Mouse (Mus musculus): ENCODE measurements around the gene Yipf2.
"Not testable (repeated sequence)": the region's sequence is repeated elsewhere in the genome, so short reads cannot be mapped to it uniquely, and the experiment has no call there.

The Yipf2 gene

GRCm38 (mm10) chr9:21594838-21595237 lies 2.2 kb upstream of the Yipf2 start:
- no peak for DNase-seq

DNA sequence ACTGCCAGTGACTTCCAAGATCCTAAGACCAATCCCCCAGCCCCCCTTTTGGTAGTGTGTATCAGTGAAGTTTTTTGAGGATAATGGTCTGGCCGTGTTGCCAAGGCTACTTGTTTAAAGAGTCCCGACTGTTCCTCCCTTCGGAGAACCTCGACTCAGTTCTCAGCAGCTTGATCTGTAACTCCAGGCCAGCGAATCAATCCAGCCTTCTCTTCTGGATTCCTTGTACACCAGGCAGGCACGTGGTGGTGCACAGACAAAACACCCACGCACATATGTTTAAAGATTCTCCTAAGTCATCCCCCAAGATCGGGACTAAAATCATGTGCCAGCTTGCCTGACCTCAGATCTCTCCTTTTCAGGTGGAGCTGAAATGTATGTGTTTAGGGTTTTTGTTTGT lies 1.7 kb upstream of the Yipf2 start:
- not testable (repeated sequence) for DNase-seq

- DNase-seq: peak; percentile 94
Observed at GRCm38 (mm10) chr9:21593122-21593721, 594 bp upstream of the Yipf2 start.

DNA sequence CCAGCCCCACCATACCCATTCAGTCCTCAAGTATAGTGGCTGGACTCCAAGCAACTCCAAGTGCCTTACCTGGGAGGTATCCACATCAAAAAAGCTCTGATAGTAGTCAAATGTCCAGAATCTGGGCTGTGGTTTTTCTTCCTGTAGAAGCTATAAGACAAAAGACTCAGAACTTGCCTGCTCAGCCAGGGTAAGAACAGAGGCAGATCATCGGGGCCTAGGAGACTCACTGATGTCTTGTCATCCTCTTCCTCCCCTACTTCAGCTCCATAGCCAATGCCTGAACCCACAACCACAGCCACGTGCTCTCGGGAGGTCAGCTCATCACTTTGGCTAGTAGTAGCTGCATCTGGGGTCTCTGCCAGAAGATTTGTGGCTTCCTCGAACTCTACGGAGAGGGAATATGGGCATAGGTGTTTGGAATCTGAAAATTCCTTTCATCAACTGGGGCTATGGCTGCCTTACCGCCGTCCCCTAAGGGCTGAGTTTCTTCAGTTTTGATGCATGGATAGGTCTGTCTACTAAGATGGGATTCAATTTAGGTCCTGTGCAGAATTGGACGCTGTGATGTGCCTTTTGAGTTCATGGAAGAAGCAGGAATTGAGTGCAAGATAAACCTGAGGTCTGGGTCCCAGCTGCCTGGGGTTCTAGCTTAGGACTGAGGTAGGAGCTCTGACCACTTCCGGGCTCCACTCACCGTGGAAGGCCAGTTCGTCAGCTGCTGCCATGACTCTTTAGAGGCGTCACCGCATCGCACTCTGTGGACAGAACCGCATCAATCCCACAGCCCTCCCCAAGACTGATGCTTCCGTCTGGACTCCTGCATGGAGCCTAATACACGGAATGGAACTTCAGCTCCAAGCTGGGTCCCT lies 561 bp downstream of the Yipf2 start:
- no peak for DNase-seq

DNA sequence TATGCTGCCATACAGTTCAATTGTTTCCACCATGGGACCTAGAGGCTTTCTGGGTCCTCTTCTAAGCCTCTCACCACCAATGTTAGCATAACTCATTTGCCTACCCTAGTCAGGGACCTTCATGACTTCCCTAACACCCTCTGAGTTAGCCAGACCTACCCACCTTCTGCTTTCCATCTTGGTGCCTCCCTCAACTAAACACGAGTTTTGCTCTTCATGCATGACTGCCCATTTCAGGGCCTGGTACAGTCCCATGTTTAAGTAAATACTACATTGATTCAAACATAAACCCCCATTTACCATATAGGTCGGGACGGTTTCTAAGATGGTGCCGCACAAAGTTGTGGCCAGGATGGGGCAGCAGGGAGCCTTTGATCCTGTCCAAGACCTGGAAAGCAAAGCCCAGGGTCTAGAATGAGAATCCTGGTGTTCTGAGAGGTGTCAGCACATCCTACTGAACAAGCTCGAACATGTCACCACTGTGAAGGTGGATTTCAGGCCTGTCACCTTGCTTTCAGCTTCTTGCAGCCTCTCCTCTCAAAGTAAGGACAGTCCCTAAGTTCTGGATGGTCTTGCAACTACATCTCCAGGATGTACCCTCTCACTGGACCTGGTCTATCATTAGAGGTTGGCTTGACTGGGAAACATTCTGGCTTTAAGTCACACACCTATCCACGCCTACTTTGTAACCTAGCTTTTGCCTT lies 1.3 kb downstream of the Yipf2 start:
- no peak for DNase-seq

DNA sequence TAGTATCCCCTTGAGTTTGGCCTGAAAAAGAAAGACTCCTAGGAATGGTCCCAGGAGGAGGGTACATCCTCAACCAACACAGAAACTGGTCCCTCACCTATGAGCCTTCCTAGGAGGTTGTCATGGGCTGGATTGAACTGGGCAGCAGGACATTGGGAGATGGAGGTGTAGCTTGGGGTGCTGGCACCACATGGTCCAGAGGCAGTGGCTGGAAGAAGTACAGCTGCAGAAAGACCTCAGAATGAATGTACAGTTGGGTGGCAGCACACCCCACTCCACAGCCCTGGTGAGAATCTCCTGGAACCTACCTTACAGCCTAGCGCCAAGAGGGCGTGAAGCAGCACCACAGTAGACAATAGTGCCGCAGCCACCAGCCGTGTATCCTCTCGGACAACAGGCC lies 3.1 kb downstream of the Yipf2 start:
- DNase-seq: no peak

DNA sequence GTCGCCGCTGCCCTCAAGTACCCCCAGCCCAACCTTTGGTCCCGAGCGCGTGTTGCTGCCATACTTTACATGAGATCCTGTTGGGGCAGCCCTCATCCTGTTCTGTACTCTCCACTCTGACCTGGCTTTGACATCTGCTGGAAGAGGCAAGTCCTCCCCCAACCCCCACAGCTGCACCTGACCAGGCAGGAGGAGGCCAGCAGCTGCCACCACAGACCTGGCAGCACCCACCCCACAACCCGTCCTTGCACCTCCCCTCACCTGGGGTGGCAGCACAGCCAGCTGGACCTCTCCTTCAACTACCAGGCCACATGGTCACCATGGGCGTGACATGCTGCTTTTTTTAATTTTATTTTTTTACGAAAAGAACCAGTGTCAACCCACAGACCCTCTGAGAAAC lies 4.3 kb downstream of the Yipf2 start:
- no peak for DNase-seq

- DNase-seq: peak; percentile 94
Observed at GRCm38 (mm10) chr9:21587678-21588349, 4.8 kb downstream of the Yipf2 start.

DNA sequence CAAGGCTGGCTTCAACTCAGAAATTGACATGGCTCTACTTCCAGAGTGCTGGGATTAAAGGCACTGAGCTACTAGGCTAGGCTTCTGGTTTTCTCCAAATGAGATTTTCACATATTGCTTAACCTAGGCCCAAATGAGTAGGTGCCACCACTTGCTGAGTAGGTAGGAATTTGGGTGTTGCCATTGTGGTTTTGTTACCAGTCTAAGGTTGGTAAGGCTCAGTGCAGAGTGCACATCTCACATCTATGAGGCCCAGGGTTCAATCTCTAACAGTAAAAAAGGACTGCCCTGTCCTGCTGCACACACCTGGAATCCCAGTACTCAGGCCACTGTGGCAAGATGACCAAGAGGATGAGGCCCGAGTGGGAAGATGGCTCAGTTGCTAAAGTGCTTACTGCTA lies 7.2 kb downstream of the Yipf2 start:
- DNase-seq: peak; percentile 82

DNA sequence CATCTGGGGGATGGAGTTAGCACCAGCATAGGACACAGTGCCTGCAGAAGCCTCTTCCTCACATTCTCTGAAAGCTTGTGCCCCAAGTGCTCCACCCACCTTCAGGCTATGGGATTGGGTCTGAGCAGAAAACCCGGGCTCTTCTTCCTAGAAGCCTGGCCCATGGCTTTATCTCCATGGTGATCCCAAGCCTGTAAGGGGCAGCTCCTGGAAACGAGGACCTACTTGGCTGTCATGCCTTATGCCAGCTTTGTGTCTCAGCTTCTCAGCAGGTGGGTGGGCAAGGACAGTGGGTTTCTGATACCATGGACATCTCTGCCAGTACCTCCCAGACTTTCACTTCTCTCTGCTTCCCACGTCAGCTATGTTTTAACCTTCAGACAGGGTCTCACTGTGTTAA lies 14.4 kb downstream of the Yipf2 start:
- DNase-seq: no peak

DNA sequence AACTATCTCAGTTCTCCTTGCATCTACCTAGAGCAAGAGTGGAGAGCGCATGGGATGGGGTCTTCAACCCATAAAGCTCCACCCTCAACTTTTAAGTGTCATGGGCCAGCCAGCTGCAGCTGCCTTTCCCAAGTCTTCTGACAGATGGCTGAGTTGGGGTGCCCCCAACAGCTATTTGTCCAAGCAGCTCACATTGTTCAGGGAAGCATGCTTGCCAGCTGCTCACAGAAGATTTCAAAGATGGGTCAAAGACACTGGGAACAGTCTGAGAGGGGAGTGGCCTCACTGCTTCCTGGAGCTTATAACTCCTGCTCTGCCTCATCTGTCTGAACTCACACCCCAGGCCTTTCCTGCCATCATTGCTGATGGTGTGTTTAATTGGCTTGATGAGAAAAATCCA lies 16.3 kb downstream of the Yipf2 start:
- DNase-seq: no peak

DNA sequence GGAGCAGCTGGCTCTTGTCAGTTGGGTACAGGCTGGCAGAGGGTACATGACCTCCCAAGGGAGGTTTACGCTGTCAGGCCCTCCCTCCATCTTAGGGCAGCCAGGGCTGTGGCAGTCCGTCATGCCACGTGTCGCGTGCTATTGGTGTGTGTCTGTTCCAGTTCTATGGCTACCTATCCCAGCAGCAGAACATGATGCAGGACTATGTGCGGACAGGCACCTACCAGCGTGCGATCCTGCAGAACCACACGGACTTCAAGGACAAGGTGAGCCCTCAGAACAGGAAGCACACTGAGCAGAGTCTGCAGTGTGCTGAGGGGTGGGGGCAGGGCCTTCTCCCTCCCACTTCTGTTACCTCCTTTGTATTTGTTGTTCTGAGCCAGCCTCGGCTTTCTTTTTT lies 17.4 kb downstream of the Yipf2 start:
- no peak for DNase-seq

GRCm38 (mm10) chr9:21574012-21574801 lies 18.4 kb downstream of the Yipf2 start:
- peak; percentile 95 for DNase-seq

DNA sequence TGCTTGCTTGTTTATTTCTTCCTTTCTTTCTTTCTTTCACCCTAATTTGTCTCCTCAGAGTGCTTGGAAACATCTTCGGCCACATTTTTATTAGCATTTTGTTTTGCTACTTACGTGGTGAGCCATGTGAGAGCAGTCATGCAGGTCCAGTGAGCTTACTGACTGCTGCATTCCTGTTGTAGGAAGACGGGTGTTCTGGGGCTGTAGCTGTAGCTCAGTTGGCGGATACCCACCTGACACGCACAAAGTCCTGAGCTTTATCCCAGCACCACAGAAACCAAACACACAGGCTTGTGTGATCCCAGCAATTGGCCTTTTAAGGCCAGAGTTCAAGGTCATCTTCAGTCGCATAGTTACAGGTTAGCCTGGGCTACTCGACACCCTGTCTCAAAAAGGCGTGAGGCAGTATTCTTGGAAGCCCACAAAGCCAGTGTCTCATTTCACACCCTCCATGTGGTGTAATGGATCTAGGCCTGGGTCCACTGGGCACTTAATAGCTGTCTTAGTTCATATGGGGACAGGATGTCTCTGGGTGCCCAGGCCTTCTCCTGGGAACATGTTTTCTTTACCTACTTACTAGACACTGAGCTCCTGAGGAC lies 23.9 kb downstream of the Yipf2 start:
- DNase-seq: no peak

- no peak for DNase-seq
Observed at GRCm38 (mm10) chr9:21567051-21567450, 25.6 kb downstream of the Yipf2 start.

GRCm38 (mm10) chr9:21566538-21566937 lies 26.1 kb downstream of the Yipf2 start:
- DNase-seq: no peak

DNA sequence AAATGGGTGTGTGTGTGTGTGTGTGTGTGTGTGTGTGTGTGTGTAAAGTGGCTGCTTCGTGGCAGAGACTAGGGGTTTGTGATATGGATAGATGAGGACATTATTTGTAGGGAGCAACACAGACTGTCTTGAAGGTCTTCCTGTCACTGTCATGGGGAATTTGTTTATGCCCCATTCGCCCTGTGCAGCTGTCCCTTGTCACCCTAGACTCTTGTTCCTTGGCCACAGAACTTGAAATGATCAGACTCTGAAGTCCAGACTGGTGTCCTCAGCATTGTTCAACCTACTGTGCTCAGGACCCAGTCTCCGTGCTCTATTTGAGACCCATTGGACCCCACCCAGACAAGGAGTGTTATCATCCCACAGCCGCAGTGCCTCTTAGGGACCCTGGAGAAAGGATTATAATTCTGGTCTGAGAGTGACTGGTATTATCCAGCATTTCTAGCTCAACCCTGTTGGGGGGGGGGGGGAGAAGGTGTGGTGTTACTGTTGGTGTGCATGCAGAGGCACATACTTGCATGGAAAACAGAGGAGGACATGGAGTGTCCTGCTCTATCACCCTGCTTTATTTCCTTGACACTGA lies 27.5 kb downstream of the Yipf2 start:
- DNase-seq: no peak

- DNase-seq: no peak
Observed at GRCm38 (mm10) chr9:21564420-21564819, 28.2 kb downstream of the Yipf2 start.

- no peak for DNase-seq
Observed at GRCm38 (mm10) chr9:21559151-21559550, 33.5 kb downstream of the Yipf2 start.

DNA sequence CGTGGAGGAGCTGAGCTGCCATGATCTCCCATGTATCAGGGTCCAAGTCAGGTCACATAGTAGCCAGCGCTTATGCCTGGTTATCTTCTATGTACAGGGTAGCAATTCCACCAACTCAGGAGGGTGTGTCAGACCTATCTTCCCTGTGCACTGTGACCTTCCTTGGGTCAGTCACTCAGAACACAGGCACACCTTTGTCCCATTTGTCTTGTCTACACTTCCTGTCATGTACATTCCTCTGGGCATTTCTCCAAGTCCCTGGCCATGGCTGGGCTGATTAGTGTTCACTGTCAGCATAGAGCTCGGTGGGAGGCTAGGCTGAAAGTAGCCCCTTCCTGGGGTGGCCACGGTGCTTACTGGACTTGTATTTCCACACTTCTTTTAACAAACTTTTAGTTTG lies 34.3 kb downstream of the Yipf2 start:
- no peak for DNase-seq

DNA sequence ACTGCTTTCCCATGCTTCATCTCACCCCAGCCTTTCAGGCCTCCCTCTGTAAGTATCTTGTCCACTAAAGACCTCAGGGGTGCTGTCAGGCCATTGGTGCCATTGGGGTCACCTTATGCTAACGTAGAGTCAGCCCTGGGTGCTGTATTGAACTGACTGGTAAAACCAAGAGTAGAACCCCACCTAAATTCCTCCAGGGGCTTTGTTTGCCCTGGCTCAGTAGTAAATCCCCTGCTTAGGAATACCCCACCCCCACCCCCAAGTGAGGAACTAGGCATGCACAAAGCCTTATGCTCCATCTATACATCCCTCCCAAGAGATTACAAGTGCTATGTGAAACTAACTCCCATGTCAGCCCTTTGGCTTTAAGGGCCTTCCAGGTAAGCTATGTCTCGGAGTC lies 35.1 kb downstream of the Yipf2 start:
- no peak for DNase-seq

GRCm38 (mm10) chr9:21556996-21557395 lies 35.6 kb downstream of the Yipf2 start:
- no peak for DNase-seq

Data from heart, adult 11 months (tissue).